Mouse (Mus musculus) hindbrain, embryonic 14.5 days (tissue): ENCODE measurements around the gene Cbx5. TPM values are rescaled to one million over a fixed set of nuclear protein-coding genes. Genes with fewer than 3 reads are reported as not detected.
A peak's percentile ranks its signal among the peaks of the same experiment; 100 is the strongest.

ENCODE experiments used
- ATAC-seq: fragments of 200-750 bp; cut with Nextera tagmentation; 2 replicates; pipeline ENCODE4 v1.8.0; 2017; ENCODE audit warnings: moderate number of reproducible peaks, mild to moderate bottlenecking, moderate TSS enrichment, moderate library complexity; ENCODE audit not compliant: low FRiP score
- DNase-seq: peaks from one replicate; pipeline ENCODE4 v3.0.0-alpha.2; 2015; ENCODE audit warnings: low spot score
- H3K27ac ChIP-seq: fragments of 300-500 bp; sonication (generic); 2 replicates; pipeline ENCODE4 v1.5.1; 2014; ENCODE audit warnings: mild to moderate bottlenecking, moderate library complexity
- H3K27me3 ChIP-seq: fragments of 300-500 bp; sonication (generic); 2 replicates; pipeline ENCODE4 v1.6.1; 2014; ENCODE audit warnings: mild to moderate bottlenecking, low read length, mixed read lengths; ENCODE audit not compliant: control insufficient read depth, insufficient read depth
- H3K36me3 ChIP-seq: fragments of 300-500 bp; sonication (generic); replicated peaks from 2 replicates; pipeline ENCODE4 v1.6.1; 2014; ENCODE audit not compliant: control insufficient read depth, insufficient read depth
- H3K4me1 ChIP-seq: fragments of 300-500 bp; sonication (generic); replicated peaks from 2 replicates; pipeline ENCODE4 v1.6.1; 2014; ENCODE audit warnings: antibody characterized with exemption, low read length, mixed read lengths; ENCODE audit not compliant: control insufficient read depth, insufficient read depth
- H3K4me2 ChIP-seq: fragments of 300-500 bp; sonication (generic); replicated peaks from 2 replicates; pipeline ENCODE4 v1.6.1; 2014; ENCODE audit warnings: mild to moderate bottlenecking, moderate library complexity
- H3K4me3 ChIP-seq: fragments of 300-500 bp; sonication (generic); replicated peaks from 2 replicates; pipeline ENCODE4 v1.5.1; 2014; ENCODE audit warnings: mild to moderate bottlenecking, low read length
- H3K9ac ChIP-seq: fragments of 300-500 bp; sonication (generic); 2 replicates; pipeline ENCODE4 v1.6.1; 2014
- H3K9me3 ChIP-seq: fragments of 300-500 bp; sonication (generic); 2 replicates; pipeline ENCODE4 v1.6.1; 2016; ENCODE audit warnings: low read length; ENCODE audit not compliant: control insufficient read depth
- WGBS: fragments of 180-500 bp; shearing (Covaris S2); extraction: QIAGEN DNeasy Blood & Tissue Kit; methylation state at CpG from one replicate; pipeline ENCODE4 v1.1.7; 2014; 5-methylcytosine and 5-hydroxymethylcytosine counted together
- polyA plus RNA-seq: library from polyadenylated mRNA; unstranded; fragments of >200 nt; fragmentation: Nextera tagmentation; extraction: Ambion mirVana; gene quantifications from 2 replicates; pipeline ENCODE4 v1.2.1, GENCODE M21; 2014

The Cbx5 gene
- polyA plus RNA-seq, 1 experiment from 2014 or later, result 153 TPM

- Histone ChIP-seq H3K9me3 (no peaks in the 10 kb centered on the region), H3K27ac (peak within 1 kb of the TSS; percentile 63; the same call in 1 of the 2 replicates), H3K27me3 (no peaks in the 10 kb centered on the region), H3K4me2 (peak within 1 kb of the TSS; percentile 55), H3K4me1 (peaks cover 10% of the 10 kb centered on the region), H3K9ac (peak within 1 kb of the TSS; percentile 78), H3K4me3 (peak within 1 kb of the TSS; percentile 77), H3K36me3 (no peaks in the 10 kb centered on the region)
- WGBS, result under 1% methylated on average over 38 of the region's 38 CpGs
- DNase-seq, result peak; percentile 97
- peak; percentile 99 for ATAC-seq
Measured at GRCm38 (mm10) chr15:103272419-103273279, 33.0 kb upstream of the Cbx5 start, which contains the start of gene Copz1. Gene Copz1, plus strand, starts transcription at chr15:103272714.

GRCm38 (mm10) chr15:103268903-103269302 is 29.3 kb upstream of the Cbx5 start:
- Histone ChIP-seq H3K4me1 (peaks cover 7% of the 10 kb centered on the region), H3K36me3 (no peaks in the 10 kb centered on the region), H3K4me3 (no peak overlapping the region), H3K4me2 (no peak overlapping the region), H3K9me3 (no peaks in the 10 kb centered on the region), H3K9ac (no peak overlapping the region), H3K27ac (no peak overlapping the region), H3K27me3 (no peaks in the 10 kb centered on the region)
- no peak for DNase-seq
- ATAC-seq, result no peak
- WGBS, result 86% methylated on average over 4 of the region's 4 CpGs

- no peak overlapping the region for H3K27ac ChIP-seq
- H3K9me3 ChIP-seq, result no peaks in the 10 kb centered on the region
- no peak overlapping the region for H3K4me3 ChIP-seq
- 91% methylated on average over 2 of the region's 2 CpGs for WGBS
- no peaks in the 10 kb centered on the region for H3K4me1 ChIP-seq
- H3K4me2 ChIP-seq, result no peak overlapping the region
- ATAC-seq, result no peak
- H3K36me3 ChIP-seq, result no peaks in the 10 kb centered on the region
- H3K27me3 ChIP-seq, result no peaks in the 10 kb centered on the region
- H3K9ac ChIP-seq, result no peak overlapping the region
- no peak for DNase-seq
Measured at GRCm38 (mm10) chr15:103264794-103265193, 25.2 kb upstream of the Cbx5 start.

- Histone ChIP-seq H3K27me3 (peaks cover 3% of the 10 kb centered on the region; the same call in 1 of the 2 replicates), H3K4me1 (peaks cover 4% of the 10 kb centered on the region; the same call in 1 of the 2 replicates), H3K36me3 (no peaks in the 10 kb centered on the region), H3K4me2 (no peak overlapping the region), H3K9me3 (no peaks in the 10 kb centered on the region), H3K4me3 (no peak overlapping the region), H3K27ac (no peak overlapping the region), H3K9ac (no peak overlapping the region)
- DNase-seq, result no peak
- ATAC-seq, result no peak
- WGBS, result 85% methylated on average over 1 of the region's 1 CpGs
Measured at GRCm38 (mm10) chr15:103259989-103260388, 20.4 kb upstream of the Cbx5 start.

- no peak overlapping the region for H3K27ac ChIP-seq
- peaks cover 7% of the 10 kb centered on the region for H3K27me3 ChIP-seq
- no peak for DNase-seq
- no peaks in the 10 kb centered on the region for H3K36me3 ChIP-seq
- H3K4me3 ChIP-seq, result no peak overlapping the region
- H3K4me2 ChIP-seq, result no peak overlapping the region
- H3K9me3 ChIP-seq, result no peaks in the 10 kb centered on the region
- H3K9ac ChIP-seq, result no peak overlapping the region
- ATAC-seq, result no peak
- WGBS, result 88% methylated on average over 5 of the region's 5 CpGs
- peaks cover 9% of the 10 kb centered on the region; the same call in 1 of the 2 replicates for H3K4me1 ChIP-seq
Measured at GRCm38 (mm10) chr15:103259162-103259561, 19.5 kb upstream of the Cbx5 start.

- Histone ChIP-seq H3K9ac (no peak within 1 kb of the TSS), H3K36me3 (no peaks in the 10 kb centered on the region), H3K27me3 (peaks cover 7% of the 10 kb centered on the region), H3K4me3 (no peak within 1 kb of the TSS), H3K27ac (no peak within 1 kb of the TSS), H3K4me2 (peak within 1 kb of the TSS; percentile 11; the same call in 1 of the 2 replicates), H3K4me1 (peaks cover 9% of the 10 kb centered on the region; the same call in 1 of the 2 replicates), H3K9me3 (no peaks in the 10 kb centered on the region)
- DNase-seq, result no peak
- WGBS, result 13% methylated on average over 15 of the region's 15 CpGs
- ATAC-seq, result no peak
Measured at GRCm38 (mm10) chr15:103257790-103258728, 18.4 kb upstream of the Cbx5 start, which contains the start of gene Nfe2. Gene Nfe2, minus strand, starts transcription at chr15:103258403.

GRCm38 (mm10) chr15:103256210-103256986 is 16.8 kb upstream of the Cbx5 start:
- H3K4me3 ChIP-seq, result no peak overlapping the region
- peaks cover 9% of the 10 kb centered on the region; the same call in 1 of the 2 replicates for H3K4me1 ChIP-seq
- 91% methylated on average over 6 of the region's 6 CpGs for WGBS
- H3K36me3 ChIP-seq, result no peaks in the 10 kb centered on the region
- ATAC-seq (no peak), DNase-seq (no peak)
- H3K27ac ChIP-seq, result no peak overlapping the region
- H3K9ac ChIP-seq, result no peak overlapping the region
- H3K4me2 ChIP-seq, result no peak overlapping the region
- H3K9me3 ChIP-seq, result no peaks in the 10 kb centered on the region
- H3K27me3 ChIP-seq, result peaks cover 7% of the 10 kb centered on the region

GRCm38 (mm10) chr15:103255169-103255568 is 15.6 kb upstream of the Cbx5 start:
- peak; percentile 59; the same call in 1 of the 2 replicates for ATAC-seq
- H3K4me1 ChIP-seq, result peaks cover 9% of the 10 kb centered on the region; the same call in 1 of the 2 replicates
- peak overlapping the region; percentile 56 for H3K4me2 ChIP-seq
- H3K27ac ChIP-seq, result no peak overlapping the region
- no peak for DNase-seq
- under 1% methylated on average over 24 of the region's 25 CpGs for WGBS
- H3K9ac ChIP-seq, result peak overlapping the region; percentile 39; the same call in 1 of the 2 replicates
- H3K9me3 ChIP-seq, result no peaks in the 10 kb centered on the region
- H3K36me3 ChIP-seq, result no peaks in the 10 kb centered on the region
- peaks cover 7% of the 10 kb centered on the region for H3K27me3 ChIP-seq
- H3K4me3 ChIP-seq, result peak overlapping the region; percentile 22
